Mouse (Mus musculus) cortical plate, adult 2 months (tissue): ENCODE data around the gene Gps2. TPM values are rescaled to one million over a fixed set of nuclear protein-coding genes. Genes with fewer than 3 reads are reported as not detected.

Experiments used
- H3K27ac ChIP-seq: fragments of 200-500 bp; 2 replicates; pipeline ENCODE4 v1.5.1; 2012; ENCODE audit warnings: low read length, control low read depth, inconsistent platforms; ENCODE audit not compliant: insufficient read depth
- H3K4me1 ChIP-seq: fragments of 200-500 bp; 2 replicates; pipeline ENCODE4 v1.6.1; 2011; ENCODE audit warnings: low read length; ENCODE audit not compliant: control insufficient read depth, insufficient read depth
- H3K4me3 ChIP-seq: fragments of 200-500 bp; 2 replicates; pipeline ENCODE4 v1.5.1; 2011; ENCODE audit warnings: mild to moderate bottlenecking, low read length, control low read depth; ENCODE audit not compliant: insufficient read depth
- CTCF ChIP-seq: fragments of 200-500 bp; IDR thresholded peaks from 2 replicates; pipeline ENCODE4 v1.5.1; 2011; ENCODE audit warnings: mild to moderate bottlenecking, control low read depth, low read length; ENCODE audit not compliant: insufficient read depth; ENCODE audit errors: extremely low read depth
- POLR2A ChIP-seq: fragments of 200-500 bp; IDR thresholded peaks from 2 replicates; pipeline ENCODE4 v1.6.1; 2011; ENCODE audit warnings: mild to moderate bottlenecking, low read length, control low read depth; ENCODE audit not compliant: insufficient read depth; ENCODE audit errors: extremely low read depth
- polyA plus RNA-seq: library from polyadenylated mRNA; depleted of rRNA; stranded (reverse); fragments of >200 nt; gene quantifications from 2 replicates; pipeline ENCODE4 v1.2.3, GENCODE M21; 2012

Gps2 gene
- polyA plus RNA-seq, 1 experiment, result 55.2 TPM

GRCm38 (mm10) chr11:69884240-69884639, 29.4 kb upstream of the Gps2 start:
- no peak for TF ChIP-seq CTCF
- H3K27ac ChIP-seq, result no peak overlapping the region
- H3K4me1 ChIP-seq, result no peaks in the 10 kb centered on the region
- no peak overlapping the region for H3K4me3 ChIP-seq

DNA sequence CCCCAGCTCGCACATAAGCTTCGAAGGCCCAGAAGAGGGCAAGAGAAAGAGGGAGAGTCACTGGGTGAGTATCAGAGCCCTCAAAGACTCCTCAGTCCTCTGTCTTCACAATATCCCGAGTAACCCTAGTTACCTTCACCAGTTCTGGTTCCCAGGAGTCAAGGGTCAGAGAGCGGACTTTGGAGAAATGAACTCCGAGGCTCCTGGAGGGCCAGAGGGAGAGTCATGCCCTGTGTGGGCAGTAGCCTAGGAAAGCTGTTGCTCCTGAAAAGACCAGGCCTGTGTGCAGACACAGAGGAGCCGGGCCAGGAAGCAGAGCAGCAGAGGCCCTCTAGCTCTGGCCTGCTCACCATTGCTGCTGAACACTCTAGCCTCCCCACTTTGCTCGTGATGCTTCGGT, 29.0 kb upstream of the Gps2 start:
- TF ChIP-seq POLR2A (no peak), CTCF (no peak)
- Histone ChIP-seq H3K4me1 (no peaks in the 10 kb centered on the region), H3K27ac (no peak overlapping the region), H3K4me3 (no peak overlapping the region)

DNA sequence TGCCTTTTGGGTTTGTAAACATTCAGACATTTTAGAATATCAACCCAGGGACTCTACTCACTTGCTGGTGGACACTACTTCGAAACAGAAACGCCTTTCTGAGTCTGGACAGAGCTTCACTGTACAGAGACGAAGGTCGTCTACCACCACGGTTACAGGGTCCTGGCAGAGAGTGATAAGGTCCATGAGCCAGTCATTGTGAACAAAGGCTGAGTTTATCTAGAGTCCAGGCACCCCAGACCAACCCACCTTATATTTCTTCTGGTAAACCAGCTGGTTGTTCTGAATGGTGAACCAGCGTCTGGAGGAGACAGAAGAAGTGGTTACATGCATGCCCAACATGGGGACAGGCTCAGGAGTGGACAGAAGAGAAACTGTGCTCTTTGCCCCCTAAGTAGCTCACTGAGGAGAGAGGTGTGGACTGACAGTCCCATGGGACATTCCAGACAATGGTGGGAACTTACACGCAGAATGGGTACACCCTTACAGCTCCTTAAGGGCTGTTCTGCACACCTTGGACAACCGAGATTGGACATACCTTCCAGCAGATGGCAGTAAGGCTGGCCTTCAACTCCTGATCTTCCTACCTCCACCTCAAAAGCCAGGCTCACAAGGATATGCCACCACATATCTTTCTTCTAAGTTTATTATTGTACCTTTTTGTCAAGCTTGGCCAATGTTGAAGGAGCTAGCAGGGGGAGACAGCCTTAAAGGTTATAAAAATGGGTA, 26.6 kb upstream of the Gps2 start:
- TF ChIP-seq POLR2A (no peak), CTCF (no peak)
- H3K27ac ChIP-seq, result no peak overlapping the region
- H3K4me3 ChIP-seq, result no peak overlapping the region
- H3K4me1 ChIP-seq, result no peaks in the 10 kb centered on the region

GRCm38 (mm10) chr11:69891482-69891881, 22.2 kb upstream of the Gps2 start:
- TF ChIP-seq CTCF (no peak), POLR2A (no peak)
- H3K4me3 ChIP-seq, result no peak overlapping the region
- no peaks in the 10 kb centered on the region for H3K4me1 ChIP-seq
- H3K27ac ChIP-seq, result no peak overlapping the region

DNA sequence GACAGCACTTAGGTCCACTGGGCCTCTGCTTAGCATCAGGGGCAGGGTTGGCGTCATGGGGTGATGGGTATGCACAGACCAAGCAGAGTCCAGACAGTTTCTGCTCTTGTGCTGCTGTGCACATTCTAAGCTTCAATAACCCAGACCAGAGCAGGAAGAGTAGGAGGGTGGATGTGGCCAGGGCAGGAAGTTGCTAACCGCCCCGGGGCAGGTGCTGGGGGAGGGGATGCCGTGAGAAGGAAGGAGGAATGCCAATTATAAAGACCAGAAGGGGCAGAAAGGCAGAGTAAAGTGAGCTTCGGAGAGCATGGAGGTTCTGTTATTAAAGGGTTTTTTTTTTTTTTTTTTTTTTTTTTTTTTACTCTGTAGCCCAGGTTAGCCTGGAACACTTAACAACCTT, 19.0 kb upstream of the Gps2 start:
- Histone ChIP-seq H3K4me3 (no peak overlapping the region), H3K4me1 (no peaks in the 10 kb centered on the region), H3K27ac (no peak overlapping the region)
- TF ChIP-seq POLR2A, result no peak
- no peak for TF ChIP-seq CTCF

GRCm38 (mm10) chr11:69895291-69895690, 18.4 kb upstream of the Gps2 start, which contains the start of gene Acap1:
Gene Acap1, minus strand, starts transcription at chr11:69895539.
- no peak within 1 kb of the TSS for H3K27ac ChIP-seq

GRCm38 (mm10) chr11:69899870-69900269, 13.8 kb upstream of the Gps2 start:
- TF ChIP-seq CTCF, result no peak
- TF ChIP-seq POLR2A, result no peak
- no peak overlapping the region for H3K4me3 ChIP-seq
- H3K27ac ChIP-seq, result no peak overlapping the region

More at GRCm38 (mm10) chr11:69895291-69895690, 18.4 kb upstream of the Gps2 start, which contains the start of gene Acap1:
- H3K4me3 ChIP-seq, result no peak within 1 kb of the TSS
- H3K4me1 ChIP-seq, result no peaks in the 10 kb centered on the region
- TF ChIP-seq POLR2A (no peak), CTCF (no peak)

GRCm38 (mm10) chr11:69900471-69901405, 12.9 kb upstream of the Gps2 start, which contains the start of the genes 2810408A11Rik and Neurl4:
Gene 2810408A11Rik, minus strand, starts transcription at chr11:69900987.
Gene Neurl4, plus strand, starts transcription at chr11:69901072.
- peak within 1 kb of the TSS; percentile 69 for H3K4me3 ChIP-seq
- 0 out of 2 replicates have a peak, but pooled peaks cover 4% of the 10 kb centered on the region for H3K4me1 ChIP-seq
- peak; percentile 92 for TF ChIP-seq POLR2A
- no peak for TF ChIP-seq CTCF
- H3K27ac ChIP-seq, result peak within 1 kb of the TSS; percentile 81

More at GRCm38 (mm10) chr11:69899870-69900269, 13.8 kb upstream of the Gps2 start:
- 0 out of 2 replicates have a peak, but pooled peaks cover 4% of the 10 kb centered on the region for H3K4me1 ChIP-seq

- peak; percentile 67 for TF ChIP-seq POLR2A
- no peak for TF ChIP-seq CTCF
- Histone ChIP-seq H3K27ac (peak overlapping the region; percentile 81), H3K4me1 (0 out of 2 replicates have a peak, but pooled peaks cover 4% of the 10 kb centered on the region), H3K4me3 (peak overlapping the region; percentile 69)
Measured at GRCm38 (mm10) chr11:69901406-69901846, 12.3 kb upstream of the Gps2 start.
